Mouse (Mus musculus): ENCODE results near the gene Usp13. TPM values are rescaled to one million over a fixed set of nuclear protein-coding genes. Genes with fewer than 3 reads are reported as not detected.

Gene Usp13
- polyA plus RNA-seq, 2 experiments from 2014 or later: not detected

DNA sequence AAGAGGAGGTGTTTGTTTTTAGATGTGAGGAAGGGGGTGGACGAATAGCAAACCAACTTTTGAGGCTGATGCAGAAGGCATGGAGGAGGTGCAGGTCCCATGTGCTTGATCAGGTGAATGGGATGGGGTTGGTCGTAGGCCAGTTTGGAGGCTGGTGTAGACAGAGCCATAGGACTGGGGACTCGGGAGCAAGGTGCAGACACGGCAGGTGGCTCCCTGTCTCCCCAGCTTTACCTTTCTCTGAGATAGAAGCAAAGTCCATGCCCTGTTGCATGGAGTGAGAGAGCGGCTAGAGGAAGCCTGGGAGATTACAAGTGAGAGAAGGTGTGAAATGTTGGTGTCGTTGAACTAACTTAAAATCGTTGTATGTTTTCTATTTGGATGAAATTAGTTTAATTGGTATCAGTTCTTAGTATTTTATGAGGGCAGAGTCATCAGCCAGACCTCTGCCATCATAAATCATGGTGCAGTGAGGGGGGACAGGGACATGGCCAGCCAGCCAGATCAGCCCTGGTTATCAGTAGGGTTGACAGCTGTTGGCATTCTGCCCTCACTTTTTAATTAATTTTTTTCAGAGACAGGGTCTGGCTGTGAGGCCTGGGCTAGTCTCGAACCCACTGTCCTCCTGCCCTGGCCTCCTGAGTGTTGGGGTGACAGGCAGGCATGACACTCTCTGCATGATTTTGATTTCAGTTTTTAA lies 122.6 kb downstream of the Usp13 start:
- no peak for ATAC-seq

DNA sequence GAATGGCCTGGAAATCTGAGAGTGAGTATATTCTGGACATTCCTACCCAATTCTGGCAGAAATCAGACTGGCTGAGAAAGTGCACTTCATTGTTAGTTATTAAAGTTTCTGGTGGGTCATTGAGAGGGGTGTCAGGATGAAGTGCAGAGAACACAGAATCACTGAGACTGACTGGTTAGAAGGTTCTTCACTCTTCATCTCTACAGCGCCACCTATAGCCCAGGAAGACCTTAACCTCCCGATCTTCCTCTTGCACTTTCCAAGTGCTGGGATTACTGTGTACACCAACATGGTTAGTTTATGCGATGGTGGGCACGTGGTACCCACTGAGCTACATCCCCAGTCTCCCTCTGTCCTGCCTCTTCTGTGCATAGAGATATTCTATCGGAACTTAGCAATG lies 130.1 kb downstream of the Usp13 start:
- no peak for ATAC-seq

DNA sequence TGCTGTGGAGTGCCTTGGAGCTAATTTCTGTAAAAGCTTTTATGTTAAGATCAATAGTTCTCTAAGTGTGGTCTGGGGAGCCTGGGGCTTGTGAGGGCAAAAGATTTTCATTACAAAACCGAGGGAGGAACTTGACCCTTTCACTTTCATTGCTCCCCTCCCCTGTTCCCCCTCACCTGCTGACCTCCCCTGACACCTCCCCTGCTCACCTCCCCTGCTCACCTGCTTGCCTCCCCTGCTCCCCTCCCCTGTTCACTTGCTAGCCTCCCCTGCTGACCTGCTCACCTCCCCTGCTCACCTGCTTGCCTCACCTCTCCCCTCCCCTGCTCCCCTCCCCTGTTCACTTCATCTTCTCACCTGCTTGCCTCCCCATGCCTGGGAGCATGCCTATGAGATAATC lies 134.0 kb downstream of the Usp13 start:
- no peak for ATAC-seq

DNA sequence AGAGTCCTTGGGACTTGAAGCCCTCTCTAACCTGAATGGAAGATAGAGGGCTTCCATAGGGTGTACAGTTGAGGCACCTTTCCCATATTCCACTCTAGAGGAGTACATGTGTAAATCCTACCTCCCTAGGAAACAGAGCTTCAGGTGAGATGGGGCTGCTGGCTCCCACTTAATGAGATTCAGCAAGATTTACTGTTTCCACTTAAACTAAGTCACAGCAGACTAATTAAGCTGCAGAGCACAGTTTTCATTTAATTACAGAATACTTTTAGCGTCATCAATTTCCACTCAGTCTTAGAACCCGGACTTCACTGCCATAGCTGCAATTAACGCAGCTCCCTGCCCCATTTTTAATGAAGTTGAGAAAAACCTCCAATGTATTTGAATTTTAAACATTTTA lies 144.1 kb downstream of the Usp13 start:
- no peak for ATAC-seq

DNA sequence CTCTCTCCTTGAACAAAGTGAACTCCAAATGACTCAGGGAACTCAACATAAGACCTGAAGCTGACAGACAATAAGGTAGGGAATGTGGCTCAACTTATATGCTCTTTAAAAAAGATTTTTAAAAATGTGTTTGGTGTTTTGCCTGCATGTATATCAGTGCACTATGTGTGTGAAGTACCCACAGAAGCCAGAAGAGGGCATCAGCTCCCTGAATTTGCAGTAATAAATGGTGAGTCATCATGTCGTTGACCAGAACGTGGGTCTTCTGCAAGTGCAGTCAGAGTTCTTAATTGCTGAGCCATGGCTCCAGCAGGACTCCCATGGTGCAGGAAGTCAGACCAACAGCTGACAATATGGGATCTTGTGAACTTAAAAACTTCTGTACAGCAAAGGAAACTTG lies 148.2 kb downstream of the Usp13 start:
- no peak for ATAC-seq

DNA sequence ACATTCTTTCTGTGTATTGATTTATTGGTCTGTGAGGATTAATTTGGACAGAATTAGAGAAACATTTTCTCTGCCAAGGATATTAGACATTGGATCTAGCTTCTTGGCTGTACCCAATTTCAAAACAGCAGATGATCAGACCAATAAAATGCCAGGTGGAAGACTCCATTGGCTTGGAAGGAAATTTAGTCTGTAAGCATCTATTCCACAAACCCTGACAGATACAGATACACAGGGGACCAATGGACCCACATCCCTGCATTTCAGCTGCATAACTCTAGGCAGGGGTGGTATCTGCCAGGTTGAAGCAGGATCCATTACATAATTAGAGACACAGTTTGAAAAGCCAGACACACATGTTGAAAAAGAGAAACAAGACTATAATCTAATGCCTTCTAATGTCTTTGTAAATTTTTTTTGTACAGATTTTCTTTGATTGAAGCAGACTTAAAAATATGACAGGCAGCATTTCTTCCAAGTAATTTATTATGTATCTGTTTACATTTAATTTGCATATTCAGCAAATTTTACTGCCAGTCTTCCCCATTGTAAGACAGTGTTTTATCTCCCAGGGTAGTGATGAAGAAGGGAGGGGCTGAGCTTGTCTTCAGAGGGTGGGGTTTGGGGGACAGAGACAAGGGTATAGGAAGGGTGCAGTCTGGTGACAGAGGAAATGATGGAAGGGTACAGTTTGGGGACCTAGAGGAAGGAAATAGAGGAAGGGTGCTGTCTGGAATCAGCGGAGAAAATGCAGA lies 151.5 kb downstream of the Usp13 start:
- ATAC-seq: no peak

DNA sequence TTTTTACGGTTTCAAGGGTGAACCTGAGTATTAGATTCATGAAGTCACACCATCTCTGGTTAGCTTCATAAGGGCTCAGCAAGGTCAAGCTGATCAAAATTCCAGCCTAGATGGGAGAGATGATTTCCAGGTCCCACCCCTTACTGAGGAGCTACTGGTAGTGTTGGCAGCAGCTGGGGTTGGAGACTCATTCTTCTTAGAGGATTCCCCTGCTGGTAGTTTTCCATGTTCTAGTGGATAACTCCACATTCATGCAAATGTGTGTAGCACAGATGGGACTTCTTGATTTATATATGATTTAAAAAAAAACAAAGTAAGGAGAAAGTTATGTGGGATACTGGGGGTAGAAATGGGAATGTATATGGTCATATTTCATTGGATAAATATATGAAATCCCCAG lies 152.9 kb downstream of the Usp13 start:
- ATAC-seq: no peak

DNA sequence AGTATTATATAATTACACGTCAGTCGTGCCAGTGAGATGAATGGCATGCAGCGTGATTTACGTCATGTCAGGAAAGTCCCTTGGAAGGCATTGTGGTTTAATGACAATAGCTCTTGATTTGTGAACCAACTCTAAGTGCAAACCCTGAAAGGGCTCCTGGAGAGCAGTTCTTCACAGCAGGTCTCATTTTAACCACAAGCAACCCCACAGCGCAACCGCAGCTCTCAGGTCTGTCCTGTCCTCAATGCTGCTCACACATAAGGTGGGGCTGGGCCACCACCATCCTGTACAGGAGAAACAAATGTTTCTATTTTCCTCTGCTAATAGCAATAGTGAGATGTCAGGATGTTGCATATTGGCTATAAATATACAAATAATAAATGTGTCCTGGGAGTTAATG lies 161.9 kb downstream of the Usp13 start:
- no peak for ATAC-seq

DNA sequence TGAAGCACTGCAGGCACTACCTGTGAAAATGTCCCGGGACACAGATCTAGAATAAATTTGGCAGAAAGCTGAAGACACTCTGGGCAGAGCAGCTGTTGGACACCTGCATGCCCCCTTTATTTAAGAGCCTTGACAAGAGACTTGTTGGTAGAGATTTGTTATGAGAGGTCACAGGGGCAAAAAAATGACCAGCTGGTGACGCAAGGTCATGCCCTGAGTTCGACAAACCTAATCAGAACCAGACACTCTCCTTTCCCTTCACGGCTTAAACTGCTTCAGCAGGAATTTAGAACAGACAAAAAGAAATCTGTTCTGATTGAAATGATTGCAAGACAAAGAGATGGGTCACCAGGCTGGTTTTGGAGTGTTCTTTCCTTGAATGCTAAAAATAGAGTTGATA lies 162.6 kb downstream of the Usp13 start:
- ATAC-seq: no peak

DNA sequence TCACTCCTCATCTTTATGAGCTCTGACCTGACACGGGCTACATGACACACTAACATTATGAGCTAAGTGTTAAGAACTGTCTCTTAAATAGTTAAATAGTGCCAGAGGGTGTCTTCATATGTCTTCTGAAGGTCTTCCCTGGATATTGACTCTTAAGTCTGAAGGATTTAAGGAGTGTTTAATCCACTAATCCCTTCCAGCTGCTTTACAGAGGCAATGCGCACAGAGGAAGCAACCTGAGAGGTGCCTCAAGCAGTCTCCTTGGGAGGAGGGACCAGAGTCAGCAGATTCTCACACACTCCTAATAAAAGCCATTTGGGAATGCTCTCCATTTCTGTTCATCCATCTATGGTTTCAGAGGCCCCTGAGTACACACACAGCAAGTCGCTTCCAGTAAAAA lies 167.8 kb downstream of the Usp13 start:
- ATAC-seq: no peak

Other genes with a start within 250 kb of the Usp13 start
- 10 to 100 TPM; 21.7 to 28.6 TPM for gene Gnb4, start 201.0 kb upstream of the Usp13 start, polyA plus RNA-seq (2017; shearing (Covaris generic))
- gene Actl6a, start 111.2 kb upstream of the Usp13 start, polyA plus RNA-seq (2017; shearing (Covaris generic)): 100 to 1,000 TPM in 1 of 2 experiments, 10 to 100 TPM in 1; 89.6 to 104 TPM
- 100 to 1,000 TPM; 277 to 281 TPM for gene Ndufb5, start 80.6 kb upstream of the Usp13 start, polyA plus RNA-seq (2017; shearing (Covaris generic))
- gene Mrpl47, start 79.9 kb upstream of the Usp13 start, polyA plus RNA-seq (2017; shearing (Covaris generic)): 10 to 100 TPM; 14.0 to 28.8 TPM

Data from activated CD4-positive, CD25-positive, alpha-beta regulatory T cell, adult 4 months (primary cell).